Mouse (Mus musculus) lung, adult 18-20 months (tissue): Measurements from ENCODE around the gene Runx3.
A peak's percentile ranks its signal among the peaks of the same experiment; 100 is the strongest.

ENCODE experiments used
- DNase-seq, 2 experiments: peaks; one replicate each; pipeline ENCODE4 v3.0.0; 2022; ENCODE audit warnings: mixed read lengths in 2 of 2

The Runx3 gene

GRCm38 (mm10) chr4:135115426-135116170 lies 4.9 kb upstream of the Runx3 start:
- no peak for DNase-seq

- no peak for DNase-seq
Observed at GRCm38 (mm10) chr4:135116391-135116790, 4.1 kb upstream of the Runx3 start.

- DNase-seq, result no peak
Observed at GRCm38 (mm10) chr4:135117846-135118245, 2.6 kb upstream of the Runx3 start.

GRCm38 (mm10) chr4:135118855-135119474 lies 1.5 kb upstream of the Runx3 start:
- no peak for DNase-seq

- no peak for DNase-seq
Observed at GRCm38 (mm10) chr4:135123721-135124120, 3.3 kb downstream of the Runx3 start.

- no peak for DNase-seq
Observed at GRCm38 (mm10) chr4:135124732-135125131, 4.3 kb downstream of the Runx3 start.

- no peak for DNase-seq
Observed at GRCm38 (mm10) chr4:135125152-135125551, 4.7 kb downstream of the Runx3 start.

GRCm38 (mm10) chr4:135126385-135126784 lies 5.9 kb downstream of the Runx3 start:
- no peak for DNase-seq

GRCm38 (mm10) chr4:135128841-135129520 lies 8.5 kb downstream of the Runx3 start:
- peak in 1 of 2 experiments; percentile 19 for DNase-seq

GRCm38 (mm10) chr4:135130156-135130555 lies 9.7 kb downstream of the Runx3 start:
- DNase-seq, result no peak

- DNase-seq, result no peak
Observed at GRCm38 (mm10) chr4:135131145-135131544, 10.7 kb downstream of the Runx3 start.

GRCm38 (mm10) chr4:135132797-135133196 lies 12.3 kb downstream of the Runx3 start:
- no peak for DNase-seq

- DNase-seq, result no peak
Observed at GRCm38 (mm10) chr4:135133711-135134110, 13.3 kb downstream of the Runx3 start.

- no peak for DNase-seq
Observed at GRCm38 (mm10) chr4:135135331-135135730, 14.9 kb downstream of the Runx3 start.

GRCm38 (mm10) chr4:135136202-135136601 lies 15.8 kb downstream of the Runx3 start:
- DNase-seq, result no peak

GRCm38 (mm10) chr4:135136612-135137011 lies 16.2 kb downstream of the Runx3 start:
- no peak for DNase-seq

- no peak for DNase-seq
Observed at GRCm38 (mm10) chr4:135140647-135141515, 20.4 kb downstream of the Runx3 start.

GRCm38 (mm10) chr4:135141720-135142119 lies 21.3 kb downstream of the Runx3 start:
- DNase-seq, result no peak

GRCm38 (mm10) chr4:135146734-135147133 lies 26.3 kb downstream of the Runx3 start:
- no peak for DNase-seq

GRCm38 (mm10) chr4:135148660-135149059 lies 28.2 kb downstream of the Runx3 start:
- no peak for DNase-seq

- DNase-seq, result peak; percentile 68 to 73
Observed at GRCm38 (mm10) chr4:135150031-135150801, 29.8 kb downstream of the Runx3 start.
